Mouse (Mus musculus) mature B cell (primary cell): Measurements from ENCODE around the gene Rnf181.

Source experiments
- in situ Hi-C: fragments of 300-500 bp; cut with MboI; formaldehyde crosslinking; loops from 2 replicates; pipeline ENCODE4 v1.14.3; 2019

Rnf181 gene

DNA sequence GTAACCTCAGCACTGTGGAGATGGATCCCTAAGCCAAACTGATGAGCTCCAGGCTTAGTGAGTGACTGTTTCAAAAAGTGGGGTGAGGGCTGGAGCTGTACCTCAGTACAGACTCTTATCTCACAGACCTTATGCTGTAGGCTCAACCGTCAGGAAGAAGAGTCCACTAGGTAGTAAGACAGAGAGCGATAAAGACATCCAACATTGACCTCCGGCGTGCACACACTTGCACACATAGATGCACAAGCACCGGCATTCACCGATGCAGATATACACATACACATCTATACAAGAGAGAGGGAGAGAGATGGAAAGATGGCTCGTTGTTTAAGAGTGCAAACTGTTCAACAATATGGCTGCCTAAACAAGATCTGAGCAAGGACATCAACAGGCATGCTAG lies 17.2 kb upstream of the Rnf181 start:
- in situ Hi-C loops = no loop called here

- in situ Hi-C loops = no loop called here
Measured at GRCm38 (mm10) chr6:72383142-72383820, 16.5 kb upstream of the Rnf181 start.

GRCm38 (mm10) chr6:72382494-72382893 lies 15.7 kb upstream of the Rnf181 start:
- in situ Hi-C loops = no loop called here

GRCm38 (mm10) chr6:72380131-72380770 lies 13.5 kb upstream of the Rnf181 start, which contains the start of gene Vamp5:
Gene Vamp5, minus strand, starts transcription at chr6:72380468.
- in situ Hi-C loops = no loop called here

DNA sequence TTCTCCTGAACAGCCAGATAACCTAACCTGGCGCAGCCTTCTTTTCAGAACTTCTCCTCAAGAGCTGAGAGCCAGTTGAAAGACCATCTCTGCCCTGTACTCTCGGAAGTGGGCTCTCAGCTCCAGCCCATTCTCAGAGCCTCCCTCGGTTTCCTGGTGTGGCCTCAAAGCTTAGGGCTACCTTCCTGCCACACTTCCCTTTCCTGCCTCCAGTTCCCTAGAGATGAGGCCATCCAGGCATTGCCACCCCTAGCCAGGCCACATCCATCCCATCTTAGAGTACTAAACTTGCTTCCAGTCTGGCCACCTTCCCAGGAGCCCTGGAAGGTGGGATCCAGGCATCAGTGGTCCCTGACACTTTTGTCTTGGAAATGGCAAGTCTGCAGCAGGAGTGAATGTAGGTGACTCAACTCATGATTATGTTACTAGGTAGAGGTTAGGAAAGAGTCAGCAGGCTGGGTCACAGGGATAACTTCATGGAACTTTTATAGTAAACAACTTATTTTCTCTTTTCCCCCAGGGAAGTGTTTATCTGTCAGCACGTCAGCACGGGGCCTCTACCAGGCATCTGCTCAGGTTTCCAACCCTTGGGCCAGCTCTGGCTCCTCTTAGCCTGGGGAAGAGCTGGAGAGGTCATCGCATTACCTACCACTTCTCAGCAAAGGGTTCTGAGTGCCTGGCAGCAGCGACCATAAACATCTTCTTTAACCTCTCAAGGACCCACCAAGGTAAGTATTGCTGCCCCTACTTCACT lies 12.8 kb upstream of the Rnf181 start:
- in situ Hi-C loops = no loop called here

GRCm38 (mm10) chr6:72378510-72379234 lies 11.9 kb upstream of the Rnf181 start:
- in situ Hi-C loops = no loop called here

DNA sequence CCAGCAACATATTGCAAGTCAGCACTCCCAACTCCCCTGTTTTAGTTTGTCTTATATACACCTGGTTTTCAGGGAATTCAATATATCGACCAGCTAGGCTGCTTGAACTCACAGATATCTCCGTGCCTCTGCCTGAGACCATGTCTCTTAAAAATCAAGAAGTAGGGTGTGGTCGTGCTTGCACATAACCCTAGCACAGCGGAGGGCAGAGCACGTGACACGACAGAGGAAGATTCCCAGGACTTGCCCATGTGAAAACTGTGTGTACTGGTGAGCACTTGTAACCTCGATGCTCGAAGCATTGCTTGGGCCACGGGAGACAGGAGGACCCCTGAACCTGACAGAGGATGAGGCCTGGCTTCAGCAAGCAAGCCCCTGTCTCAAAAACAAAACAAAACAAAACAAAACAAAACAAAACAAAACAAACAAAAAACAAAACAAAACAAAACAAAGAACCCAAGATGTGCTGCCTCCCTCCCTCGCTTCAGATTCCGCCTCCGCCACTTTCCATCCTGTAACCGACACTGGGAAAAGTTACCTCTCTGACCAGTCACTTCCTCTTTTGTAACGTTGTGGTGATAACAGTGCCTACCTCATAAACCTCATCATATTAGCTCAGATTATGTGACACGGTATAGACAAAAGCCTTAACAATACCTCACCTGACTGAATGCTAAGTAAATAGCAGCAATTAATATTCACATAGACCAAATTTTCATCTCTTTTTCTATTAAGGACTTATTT lies 8.2 kb upstream of the Rnf181 start:
- in situ Hi-C loops = no loop called here

GRCm38 (mm10) chr6:72374206-72374605 lies 7.5 kb upstream of the Rnf181 start:
- in situ Hi-C loops = no loop called here

DNA sequence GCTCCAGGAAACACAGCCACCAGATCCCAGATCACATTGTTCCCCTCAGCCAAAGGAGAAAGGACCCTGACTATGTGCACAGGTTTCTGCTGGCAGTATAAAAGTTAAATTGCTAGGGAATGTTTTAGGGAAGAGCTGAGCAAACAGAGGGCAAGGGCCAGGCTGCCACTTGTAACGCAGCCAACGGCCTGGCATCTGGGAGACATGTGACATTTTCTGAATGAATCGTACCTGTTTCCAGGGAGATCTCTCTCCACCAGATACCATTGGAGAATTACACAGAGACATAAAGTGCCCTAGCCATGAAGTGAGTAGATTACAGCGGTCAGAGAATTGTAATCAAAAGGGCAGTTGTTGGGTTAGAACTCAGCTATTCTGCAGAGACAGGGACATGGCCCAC lies 6.4 kb upstream of the Rnf181 start:
- in situ Hi-C loops = no loop called here

- in situ Hi-C loops = no loop called here
Measured at GRCm38 (mm10) chr6:72371571-72371970, 4.8 kb upstream of the Rnf181 start.

- in situ Hi-C loops = no loop called here
Measured at GRCm38 (mm10) chr6:72371147-72371546, 4.4 kb upstream of the Rnf181 start.

DNA sequence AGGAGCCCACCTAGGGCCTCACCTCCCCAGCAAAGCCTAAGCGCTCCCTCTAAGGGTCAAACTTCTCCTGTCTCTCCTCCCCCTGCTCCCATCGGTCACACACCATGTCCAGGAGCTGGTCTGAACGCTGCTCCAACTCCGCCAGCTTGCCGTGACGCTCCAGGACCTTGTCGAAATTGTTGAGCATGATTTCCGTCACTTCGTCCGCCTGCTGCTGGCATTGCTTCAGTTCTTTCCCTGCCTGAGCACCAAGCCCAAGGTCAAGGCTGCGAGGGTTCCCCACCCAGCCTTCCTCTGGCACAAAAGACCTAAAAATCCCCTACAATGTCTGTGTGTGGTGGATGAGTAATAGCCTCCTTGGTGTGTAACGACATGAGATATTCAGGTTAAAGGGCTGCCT lies 3.3 kb upstream of the Rnf181 start:
- in situ Hi-C loops = no loop called here

GRCm38 (mm10) chr6:72369557-72369956 lies 2.8 kb upstream of the Rnf181 start:
- in situ Hi-C loops = no loop called here

DNA sequence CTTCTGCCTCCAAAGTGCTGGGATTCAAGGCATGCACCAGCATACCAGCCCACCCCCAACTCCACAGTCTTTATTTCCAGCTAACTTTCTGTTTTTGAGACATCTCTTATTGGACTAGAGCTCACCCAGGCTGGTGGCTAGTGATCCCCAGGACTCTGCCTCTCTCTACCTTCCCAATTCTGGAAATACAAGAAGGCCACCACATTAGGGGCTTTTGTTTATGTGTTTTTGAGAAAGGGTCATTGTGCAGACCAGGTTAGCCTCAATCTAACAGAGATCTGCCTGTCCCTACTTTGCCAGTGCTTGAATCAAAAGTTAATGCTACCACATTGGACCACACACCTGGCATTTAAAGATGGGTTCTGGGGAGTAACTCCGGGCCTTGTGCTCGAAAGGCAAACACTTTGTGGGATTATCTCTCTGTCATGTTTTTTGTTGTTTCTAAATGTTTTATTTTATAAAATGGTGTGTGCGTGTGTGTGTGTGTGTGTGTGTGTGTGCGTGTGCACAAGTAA lies 761 bp upstream of the Rnf181 start:
- in situ Hi-C loops = no loop called here

DNA sequence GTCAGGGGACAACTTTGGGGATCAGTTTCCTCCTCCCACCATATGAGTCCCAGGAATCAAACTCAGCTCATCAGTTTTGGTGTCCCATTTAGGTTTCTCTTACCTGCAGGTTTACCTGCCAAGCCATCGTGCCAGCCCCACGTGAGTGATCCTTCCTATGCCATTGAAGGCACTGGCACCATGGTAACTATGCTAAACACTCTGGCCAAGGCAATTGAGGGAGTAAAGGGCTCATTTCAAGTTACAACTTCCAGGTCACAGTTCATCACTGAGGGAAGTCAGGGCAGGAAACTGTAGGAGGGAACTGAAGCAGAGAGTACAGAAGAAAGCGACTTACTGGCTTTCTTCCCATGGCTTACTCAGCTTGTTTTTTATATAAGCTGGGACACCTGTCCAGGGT lies 452 bp downstream of the Rnf181 start:
- in situ Hi-C loops = no loop called here

DNA sequence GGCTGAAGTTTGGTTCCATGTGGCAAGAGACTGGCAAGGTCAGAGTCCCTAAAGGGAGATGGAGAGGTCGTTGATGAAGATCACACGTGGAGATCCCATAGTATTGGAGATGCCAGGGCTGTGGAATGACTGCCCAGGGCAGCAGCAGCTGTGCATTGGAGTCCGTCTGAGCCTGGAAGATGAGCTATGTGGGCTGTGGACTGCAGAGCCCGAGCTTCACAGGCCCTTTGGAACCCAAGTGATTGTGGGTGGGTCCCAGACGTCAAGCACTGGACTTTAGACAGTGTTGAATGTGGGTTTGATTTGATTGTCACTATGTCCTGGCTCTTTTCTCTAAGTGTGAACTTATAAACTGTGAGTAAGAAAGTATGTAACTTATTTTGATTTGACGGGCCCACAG lies 1.8 kb downstream of the Rnf181 start:
- in situ Hi-C loops = no loop called here

- in situ Hi-C loops = no loop called here
Measured at GRCm38 (mm10) chr6:72364009-72364408, 2.7 kb downstream of the Rnf181 start.

DNA sequence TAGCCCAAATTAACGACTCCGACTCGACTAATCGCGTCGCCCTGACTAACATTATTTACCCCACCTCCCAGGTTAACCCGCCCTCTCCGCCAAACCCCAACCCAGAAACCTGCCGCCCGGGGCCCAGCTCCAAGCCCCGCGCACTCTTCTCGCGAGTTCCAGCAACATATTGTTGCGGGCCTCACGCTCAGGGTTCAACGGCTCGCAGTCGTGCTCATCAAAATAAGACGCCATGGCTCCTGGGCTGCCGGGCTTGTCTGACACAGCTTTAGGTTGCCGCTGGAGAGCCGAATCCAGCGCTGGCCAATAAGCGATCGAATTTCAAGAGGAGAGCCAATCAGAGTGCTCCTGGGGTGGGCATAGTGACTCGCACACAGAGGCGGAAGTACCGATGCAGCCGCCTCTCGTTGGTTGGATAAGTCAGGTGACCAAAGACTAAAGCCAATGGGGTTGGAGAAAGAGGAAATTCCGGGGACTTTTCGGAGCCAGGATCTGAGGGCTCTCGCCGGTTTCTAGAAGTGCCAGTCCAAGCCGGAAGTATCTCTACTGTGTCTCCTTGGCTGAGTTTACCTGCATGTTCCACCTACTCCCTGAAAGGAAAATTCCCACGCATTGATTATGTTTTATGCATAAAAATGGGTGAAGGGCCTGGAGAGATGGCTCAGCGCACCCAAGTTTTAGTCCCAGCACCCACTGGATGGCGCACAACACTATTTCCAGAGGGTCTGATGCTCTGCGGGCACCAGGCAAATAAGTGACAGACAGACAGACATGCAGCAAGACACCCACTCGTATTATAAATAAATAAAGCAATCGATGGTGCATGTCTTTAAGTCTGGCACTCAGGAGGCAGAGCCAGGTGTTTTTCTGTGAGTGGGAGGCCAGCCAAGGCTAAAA lies 4.4 kb downstream of the Rnf181 start:
- in situ Hi-C loops = no loop called here

DNA sequence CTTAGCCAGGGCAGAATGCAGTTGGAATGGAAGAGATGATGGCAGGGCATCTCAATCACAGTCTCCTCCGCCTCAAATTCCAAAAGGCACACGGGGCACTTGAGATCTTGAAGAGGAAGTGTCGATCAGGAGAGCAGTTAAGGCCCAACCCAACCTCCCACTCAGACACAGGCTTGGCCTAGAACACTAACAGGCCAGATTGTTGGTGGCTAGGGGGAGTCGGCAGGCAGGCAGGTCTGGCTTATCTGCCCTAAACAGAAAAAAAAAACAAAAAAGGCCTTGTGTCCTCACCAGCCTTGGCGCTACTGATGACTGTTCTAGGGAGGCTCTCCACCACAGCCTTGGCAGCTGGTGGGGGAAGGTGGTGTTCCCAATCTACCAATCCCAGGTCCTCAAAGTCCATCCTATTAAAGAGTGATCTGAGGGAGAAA lies 5.6 kb downstream of the Rnf181 start:
- in situ Hi-C loops = no loop called here

- in situ Hi-C loops = no loop called here
Measured at GRCm38 (mm10) chr6:72360599-72360935, 6.2 kb downstream of the Rnf181 start.
